Mouse (Mus musculus) kidney, adult 2 months (tissue): ENCODE measurements at regions not wholly inside any gene's neighbourhood (a gene's known extent, or its start where the extent isn't known, plus 50 kb on each side); places are given as distances from the start of the nearest gene placed in this dataset.

Source experiments
- DNase-seq: peaks from one replicate; pipeline ENCODE4 v3.0.0; 2021
- H3K27ac ChIP-seq: fragments of 200-500 bp; 2 replicates; pipeline ENCODE4 v1.5.1; 2012; ENCODE audit warnings: low read depth, low read length, control low read depth, inconsistent platforms; ENCODE audit not compliant: insufficient read depth
- H3K27me3 ChIP-seq: fragments of 200-500 bp; replicated peaks from 2 replicates; pipeline ENCODE4 v1.6.1; 2012; ENCODE audit warnings: mild to moderate bottlenecking, moderate library complexity, low read length, inconsistent platforms; ENCODE audit not compliant: control insufficient read depth, insufficient read depth
- H3K36me3 ChIP-seq: fragments of 200-500 bp; 2 replicates; pipeline ENCODE4 v1.6.1; 2012; ENCODE audit warnings: mild to moderate bottlenecking, moderate library complexity, low read length, inconsistent platforms; ENCODE audit not compliant: control insufficient read depth, insufficient read depth
- H3K4me1 ChIP-seq: fragments of 200-500 bp; 2 replicates; pipeline ENCODE4 v1.6.1; 2011; ENCODE audit warnings: low read length; ENCODE audit not compliant: control insufficient read depth, insufficient read depth
- H3K4me3 ChIP-seq: fragments of 200-500 bp; 2 replicates; pipeline ENCODE4 v1.5.1; 2011; ENCODE audit warnings: mild to moderate bottlenecking, low read depth, low read length, control low read depth; ENCODE audit not compliant: insufficient read depth
- CTCF ChIP-seq: fragments of 200-500 bp; conservative IDR thresholded peaks from 2 replicates; pipeline ENCODE4 v1.5.1; 2011; ENCODE audit warnings: low read depth, mild to moderate bottlenecking, control low read depth, low read length, moderate library complexity, mixed read lengths; ENCODE audit not compliant: insufficient read depth, insufficient read length
- POLR2A ChIP-seq: fragments of 200-500 bp; IDR thresholded peaks from one replicate; pipeline ENCODE4 v1.6.1; 2011; ENCODE audit warnings: low read depth, low read length, control low read depth
- WGBS: fragments of 180-500 bp; shearing (Covaris S2); methylation state at CpG from one replicate; pipeline ENCODE4 v1.1.7; 2018; 5-methylcytosine and 5-hydroxymethylcytosine counted together

DNA sequence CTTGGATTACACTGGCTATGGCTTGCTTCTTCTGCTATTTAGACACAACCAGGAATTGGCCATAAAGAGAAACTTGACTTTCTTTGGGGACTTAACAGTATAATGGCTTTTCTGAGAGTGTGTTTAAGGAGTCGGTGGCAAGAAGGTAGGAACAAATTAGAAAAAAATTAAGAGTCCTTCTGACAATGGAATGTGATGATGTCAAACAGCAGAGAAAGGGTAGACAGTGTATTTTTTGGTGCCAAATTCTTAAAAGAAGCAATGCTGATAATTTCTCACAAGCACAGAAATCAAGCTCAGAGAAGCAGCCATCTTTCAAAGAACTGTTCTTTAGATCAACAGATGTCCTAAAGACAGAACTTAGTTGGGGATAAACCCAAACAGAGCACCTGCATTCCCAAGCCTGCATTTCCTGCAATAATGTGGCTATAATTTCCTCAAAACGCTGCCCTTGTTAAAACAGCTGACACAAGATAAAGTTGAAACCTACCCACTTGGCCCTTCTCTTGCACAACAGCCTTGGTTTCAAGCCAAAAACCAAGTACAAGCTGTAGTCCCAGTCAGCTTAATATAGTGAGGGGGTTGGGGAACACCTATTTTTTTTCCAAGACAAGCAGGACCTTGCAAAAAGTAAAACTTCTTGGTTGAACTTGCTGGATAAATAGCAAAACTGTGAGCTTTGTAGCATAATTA, 164.2 kb upstream of the Ell2 start:
- no peaks in the 10 kb centered on the region for H3K36me3 ChIP-seq
- DNase-seq, result peak; percentile 86
- no peaks in the 10 kb centered on the region for H3K27me3 ChIP-seq
- H3K4me3 ChIP-seq, result no peak overlapping the region
- TF ChIP-seq POLR2A (no peak), CTCF (no peak)
- peaks cover 4% of the 10 kb centered on the region; the same call in 1 of the 2 replicates for H3K4me1 ChIP-seq
- 19% methylated on average over 2 of the region's 2 CpGs for WGBS
- H3K27ac ChIP-seq, result no peak overlapping the region; the same call in 1 of the 2 replicates

DNA sequence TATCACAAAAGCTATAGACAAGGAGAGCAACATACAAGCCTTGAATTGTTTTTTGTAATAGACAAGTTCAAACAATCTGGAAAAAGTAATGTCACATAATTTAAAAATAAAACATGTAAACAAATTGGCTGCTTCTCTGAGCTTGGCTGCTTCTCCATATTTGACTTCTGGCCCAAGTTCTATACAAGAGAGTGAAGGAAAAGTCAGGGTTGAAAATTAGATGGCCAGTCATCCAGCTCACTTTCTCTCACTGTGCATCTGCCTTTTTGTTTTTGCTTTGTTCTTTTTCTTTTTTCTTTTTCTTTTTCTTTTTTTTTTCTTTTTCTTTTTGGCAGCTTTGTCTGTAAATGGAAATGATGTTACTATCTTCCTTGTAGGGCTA, 163.6 kb upstream of the Ell2 start:
- DNase-seq, result no peak
- no peak overlapping the region for H3K27ac ChIP-seq
- peaks cover 4% of the 10 kb centered on the region; the same call in 1 of the 2 replicates for H3K4me1 ChIP-seq
- no peaks in the 10 kb centered on the region for H3K36me3 ChIP-seq
- no peaks in the 10 kb centered on the region for H3K27me3 ChIP-seq
- TF ChIP-seq POLR2A, result no peak
- TF ChIP-seq CTCF, result no peak
- H3K4me3 ChIP-seq, result no peak overlapping the region

DNA sequence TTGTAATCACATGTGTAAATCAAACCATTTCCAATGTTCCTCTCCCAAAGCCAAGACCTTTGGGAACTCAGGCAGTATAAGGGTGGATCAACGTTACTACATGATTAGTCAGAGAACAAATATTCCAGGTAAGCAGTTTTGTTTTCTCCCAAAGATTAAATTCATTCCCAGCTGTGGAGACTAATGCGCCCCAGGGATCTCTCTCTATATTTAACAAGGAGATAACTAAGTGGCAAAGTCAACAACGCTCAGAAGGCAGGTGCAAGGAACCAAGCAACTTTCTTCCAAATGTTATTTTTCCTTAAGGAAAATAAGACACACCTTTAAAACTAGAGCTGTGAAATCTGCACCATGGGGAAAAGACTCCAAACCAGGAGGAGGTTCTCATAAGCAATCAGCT, 163.0 kb upstream of the Ell2 start:
- 65% methylated on average over 3 of the region's 3 CpGs for WGBS
- Histone ChIP-seq H3K4me3 (no peak overlapping the region), H3K4me1 (peaks cover 4% of the 10 kb centered on the region; the same call in 1 of the 2 replicates), H3K27me3 (no peaks in the 10 kb centered on the region), H3K27ac (no peak overlapping the region; the same call in 1 of the 2 replicates), H3K36me3 (no peaks in the 10 kb centered on the region)
- no peak for DNase-seq
- TF ChIP-seq POLR2A, result no peak
- TF ChIP-seq CTCF, result no peak

DNA sequence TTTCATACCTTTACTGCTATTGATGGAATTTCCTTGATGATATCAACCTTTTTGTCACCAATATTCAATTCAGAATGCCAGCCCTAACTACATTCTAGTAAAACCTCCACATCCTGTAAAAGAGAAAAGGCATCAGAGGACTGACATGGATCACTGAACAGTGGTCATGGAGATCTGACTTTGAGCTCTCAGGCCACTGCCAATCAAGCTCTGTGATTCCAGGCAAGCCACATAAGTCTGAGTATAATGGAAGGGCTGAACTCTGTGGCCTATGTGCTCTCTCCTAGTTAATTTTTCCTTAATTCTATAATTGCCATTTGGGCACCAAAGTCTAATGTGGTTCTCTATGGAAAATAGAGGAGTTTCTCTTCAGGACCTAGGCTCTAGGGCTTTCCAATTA, 161.8 kb upstream of the Ell2 start:
- Histone ChIP-seq H3K27me3 (no peaks in the 10 kb centered on the region), H3K27ac (no peak overlapping the region), H3K4me1 (peaks cover 4% of the 10 kb centered on the region; the same call in 1 of the 2 replicates), H3K4me3 (no peak overlapping the region), H3K36me3 (no peaks in the 10 kb centered on the region)
- TF ChIP-seq POLR2A (no peak), CTCF (no peak)
- DNase-seq, result peak; percentile 76

DNA sequence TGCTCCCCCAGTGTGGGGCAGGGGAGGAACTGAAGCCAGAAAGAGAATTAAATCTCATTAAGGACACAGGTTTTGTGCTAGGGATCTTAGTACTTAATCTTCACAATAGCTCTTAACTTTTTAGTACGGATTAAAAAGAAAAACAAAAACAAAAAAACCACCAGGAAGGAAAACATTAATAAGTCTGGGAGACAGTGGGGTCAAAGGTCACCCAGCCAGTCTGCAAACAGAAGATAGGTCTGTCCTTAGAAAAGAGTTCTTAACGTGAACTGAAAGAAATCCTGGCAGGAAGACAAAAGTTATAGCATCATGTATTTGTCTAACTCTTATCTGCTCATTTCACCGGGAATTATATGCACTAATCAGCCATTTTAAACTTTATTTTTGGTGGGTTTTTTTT, 158.8 kb upstream of the Ell2 start:
- H3K27ac ChIP-seq, result peak overlapping the region; percentile 12; the same call in 1 of the 2 replicates
- H3K27me3 ChIP-seq, result no peaks in the 10 kb centered on the region
- H3K4me3 ChIP-seq, result no peak overlapping the region
- H3K36me3 ChIP-seq, result no peaks in the 10 kb centered on the region
- 21% methylated on average over 3 of the region's 3 CpGs for WGBS
- TF ChIP-seq POLR2A (no peak), CTCF (no peak)
- peaks cover 4% of the 10 kb centered on the region; the same call in 1 of the 2 replicates for H3K4me1 ChIP-seq
- DNase-seq, result peak; percentile 76

DNA sequence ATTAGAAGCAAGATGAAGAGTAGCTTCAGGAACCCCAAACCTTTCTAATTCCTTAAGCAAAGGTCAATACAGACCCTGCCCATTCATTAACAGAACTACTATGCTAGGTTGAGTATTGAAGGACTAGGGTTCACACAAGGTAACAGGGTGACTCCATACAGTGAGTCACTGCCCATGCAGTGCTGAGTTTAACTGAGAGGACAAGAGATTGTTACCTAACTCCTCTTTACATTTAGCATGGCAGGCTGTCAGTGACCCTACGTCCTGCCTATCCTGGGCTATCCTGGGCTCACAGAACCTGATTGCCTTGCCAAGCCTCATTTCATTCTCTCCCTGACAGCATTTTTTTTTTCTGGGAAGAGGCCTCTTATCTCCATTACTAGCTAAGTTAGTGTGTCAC, 127.6 kb upstream of the Ell2 start:
- TF ChIP-seq POLR2A (no peak), CTCF (no peak)
- Histone ChIP-seq H3K4me3 (no peak overlapping the region), H3K36me3 (no peaks in the 10 kb centered on the region), H3K27me3 (no peaks in the 10 kb centered on the region), H3K27ac (no peak overlapping the region), H3K4me1 (no peaks in the 10 kb centered on the region)
- DNase-seq, result peak; percentile 19
- WGBS, result 76% methylated on average over 1 of the region's 1 CpGs

DNA sequence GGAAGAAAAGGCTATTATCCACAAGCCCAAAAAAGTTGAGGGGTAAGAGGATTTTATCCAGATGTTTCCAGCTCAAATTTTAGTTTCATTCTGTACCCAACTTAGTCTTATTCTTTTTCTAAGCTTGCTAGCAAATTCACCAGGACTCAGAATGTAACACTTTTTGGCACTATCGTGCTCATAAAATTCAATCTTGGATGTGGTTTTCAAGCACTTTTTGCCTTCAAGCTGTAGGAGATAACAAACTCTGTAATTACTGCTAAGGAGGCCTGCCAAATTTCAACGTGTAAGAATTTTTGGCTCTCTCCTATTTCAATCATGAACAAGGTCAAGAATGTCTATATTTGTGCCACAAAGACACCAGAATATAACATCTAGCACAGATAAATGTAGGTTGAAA, 115.7 kb upstream of the Ell2 start:
- 60% methylated on average over 2 of the region's 2 CpGs for WGBS
- Histone ChIP-seq H3K4me1 (no peaks in the 10 kb centered on the region), H3K27me3 (no peaks in the 10 kb centered on the region), H3K27ac (no peak overlapping the region), H3K36me3 (no peaks in the 10 kb centered on the region), H3K4me3 (no peak overlapping the region)
- no peak for TF ChIP-seq POLR2A
- no peak for TF ChIP-seq CTCF
- DNase-seq, result no peak
